Comparison of ENCODE assay signal across 25 mouse cellular contexts in the genomic region with DNA sequence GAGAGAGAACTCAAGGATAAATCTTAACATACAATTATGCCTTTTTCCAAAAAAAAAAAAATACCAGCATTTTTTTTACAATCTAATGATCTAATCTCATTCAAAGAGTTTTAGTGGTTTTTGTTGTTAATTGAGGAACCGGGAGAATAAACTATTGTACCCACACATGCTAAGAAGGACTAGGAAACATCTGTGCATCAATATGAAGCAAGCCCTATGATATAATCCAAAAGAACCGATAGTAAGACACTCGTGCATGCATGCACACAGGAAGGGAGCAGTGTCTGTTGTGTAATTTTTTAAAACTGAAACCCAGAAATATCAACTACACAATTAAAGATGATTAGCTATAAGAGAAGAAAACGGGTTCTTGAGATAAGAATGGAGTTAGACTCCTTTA. TPM values are rescaled to one million over a fixed set of nuclear protein-coding genes. Genes with fewer than 3 reads are reported as not detected.
DNase-seq lines count a peak whose midpoint lies in the region; ATAC-seq and TF ChIP-seq lines count a peak whose summit lies in the region.
"Had no signal": no experiment of that assay in that cellular context is flagged by ENCODE, and none has a peak within 500 bp of the region (broad histone marks: within the 10 kb centered on the region; RNA-seq: fewer than 3 reads in every experiment).

No protein-coding gene starts in this region.

- no peak overlapping the region for H3K27ac ChIP-seq in intestine, embryonic 14.5 days (ENCODE audit: low read depth)
- H3K27ac ChIP-seq in intestine, embryonic 16.5 days (ENCODE audit: low read length) = no peak overlapping the region
- H3K27ac ChIP-seq: embryonic facial prominence, embryonic 12.5 days; embryonic facial prominence, embryonic 15.5 days; gastrocnemius, adult 2 months; heart, adult 2 months; hindbrain, embryonic 14.5 days; intestine, embryonic 15.5 days had no signal

- no peak for TF ChIP-seq CTCF in G1E (IDR thresholded peaks at IDR 0.05; ENCODE audit: low read depth, low read length)

- peaks cover 52% of the 10 kb centered on the region for H3K4me1 ChIP-seq in intestine, embryonic 14.5 days (replicated peaks; ENCODE audit: control insufficient read depth, insufficient read depth, low read length)
- peaks cover 42% of the 10 kb centered on the region for H3K4me1 ChIP-seq in intestine, embryonic 16.5 days (ENCODE audit: control insufficient read depth, insufficient read depth, low read length)
- peaks cover 50% of the 10 kb centered on the region for H3K4me1 ChIP-seq in G1E (ENCODE audit: insufficient read depth, low read depth, low read length)

- H3K9ac ChIP-seq in intestine, embryonic 14.5 days (ENCODE audit: low read length) = no peak overlapping the region
- no peak overlapping the region for H3K9ac ChIP-seq in intestine, embryonic 16.5 days (ENCODE audit: low read depth, low read length)
- H3K9ac ChIP-seq: embryonic facial prominence, embryonic 12.5 days; embryonic facial prominence, embryonic 15.5 days; forebrain, postnatal 0 days; hindbrain, embryonic 14.5 days; intestine, embryonic 15.5 days had no signal

- no peaks in the 10 kb centered on the region for H3K9me3 ChIP-seq in intestine, embryonic 14.5 days (ENCODE audit: control insufficient read depth, low read length)
- no peaks in the 10 kb centered on the region for H3K9me3 ChIP-seq in intestine, embryonic 16.5 days (ENCODE audit: control insufficient read depth, low read length)
- no peaks in the 10 kb centered on the region for H3K9me3 ChIP-seq in G1E (replicated peaks)
- H3K9me3 ChIP-seq: embryonic facial prominence, embryonic 12.5 days; embryonic facial prominence, embryonic 15.5 days; heart, embryonic 10.5 days; intestine, embryonic 15.5 days had no signal

- no peak for ATAC-seq in intestine, embryonic 14.5 days (replicated peaks; ENCODE audit: low FRiP score, low TSS enrichment, low read depth)
- ATAC-seq in intestine, embryonic 16.5 days = no peak
- peak; percentile 25 for ATAC-seq in G1E (ENCODE audit: extremely low read depth, insufficient number of reproducible peaks, low FRiP score, poor library complexity, severe bottlenecking)
- peak; percentile 56 for ATAC-seq in megakaryocyte progenitor cell, adult 5-6 weeks (replicated peaks; ENCODE audit: poor library complexity)
- ATAC-seq: forebrain, embryonic 14.5 days; forebrain, postnatal 0 days had no signal

- H3K36me3 ChIP-seq in intestine, embryonic 14.5 days (ENCODE audit: control insufficient read depth, insufficient read depth, low read length) = no peaks in the 10 kb centered on the region
- no peaks in the 10 kb centered on the region for H3K36me3 ChIP-seq in intestine, embryonic 16.5 days (ENCODE audit: control insufficient read depth, insufficient read depth, low read length)
- no peaks in the 10 kb centered on the region for H3K36me3 ChIP-seq in G1E (replicated peaks)
- H3K36me3 ChIP-seq: embryonic facial prominence, embryonic 12.5 days; embryonic facial prominence, embryonic 15.5 days; heart, embryonic 10.5 days; intestine, embryonic 15.5 days had no signal

- H3K27me3 ChIP-seq in intestine, embryonic 14.5 days (replicated peaks; ENCODE audit: control insufficient read depth, insufficient read depth, low read length) = no peaks in the 10 kb centered on the region
- no peaks in the 10 kb centered on the region for H3K27me3 ChIP-seq in intestine, embryonic 16.5 days (replicated peaks; ENCODE audit: control insufficient read depth, insufficient read depth, low read length)
- H3K27me3 ChIP-seq in G1E (ENCODE audit: insufficient read depth, low read length) = no peaks in the 10 kb centered on the region
- H3K27me3 ChIP-seq: embryonic facial prominence, embryonic 12.5 days; embryonic facial prominence, embryonic 15.5 days; intestine, embryonic 15.5 days had no signal

- H3K4me2 ChIP-seq in intestine, embryonic 14.5 days (ENCODE audit: low read length) = no peak overlapping the region
- H3K4me2 ChIP-seq in intestine, embryonic 16.5 days (ENCODE audit: low read depth, low read length) = no peak overlapping the region
- H3K4me2 ChIP-seq: embryonic facial prominence, embryonic 12.5 days; embryonic facial prominence, embryonic 15.5 days; hindbrain, embryonic 14.5 days; intestine, embryonic 15.5 days had no signal

- WGBS in intestine, embryonic 14.5 days = 74% methylated on average over 4 of the region's 4 CpGs
- WGBS in intestine, embryonic 16.5 days = 69% methylated on average over 4 of the region's 4 CpGs

- H3K4me3 ChIP-seq in intestine, embryonic 14.5 days (ENCODE audit: low read depth, low read length) = no peak overlapping the region
- no peak overlapping the region for H3K4me3 ChIP-seq in intestine, embryonic 16.5 days (ENCODE audit: low read length)
- H3K4me3 ChIP-seq in G1E (ENCODE audit: low read depth, low read length) = no peak overlapping the region
- H3K4me3 ChIP-seq: embryonic facial prominence, embryonic 12.5 days; embryonic facial prominence, embryonic 15.5 days; gastrocnemius, adult 2 months; heart, adult 2 months; heart, embryonic 10.5 days; intestine, embryonic 15.5 days had no signal

- peak; percentile 33 for DNase-seq in intestine, embryonic 14.5 days (ENCODE audit: low spot score)
- DNase-seq in G1E (ENCODE audit: low spot score) = no peak
- DNase-seq in MEL-GATA-1-ER (ENCODE audit: extremely low read depth, low read depth) = peak; percentile 24
- no peak for DNase-seq in testis, postnatal 10 days (ENCODE audit: low spot score)
- DNase-seq in cerebellum, postnatal 10 days = no peak
- DNase-seq: adrenal gland, adult 8-10 months; adrenal gland, postnatal 25 days; cerebellum, adult 11-12 months; cerebellum, adult 8-10 months; cerebellum, postnatal 14 days; forebrain, postnatal 0 days; gastrocnemius, adult 2 months; gastrocnemius, postnatal 14 days; heart, adult 2 months; heart, postnatal 14 days; heart, postnatal 4 days; kidney, adult 18-20 months had no signal

RNA-seq across cellular contexts. Expression of a gene that starts 52.4 kb away (rescaled TPM):
- polyA plus RNA-seq in intestine, embryonic 14.5 days (2014; fragmentation: Nextera tagmentation; extraction: Ambion mirVana) = 49.8 and 59.8 TPM in 2 replicates
- 26.4 and 30.1 TPM in 2 replicates for polyA plus RNA-seq in intestine, embryonic 16.5 days (2015; fragmentation: Nextera tagmentation; extraction: Ambion mirVana)
- total RNA-seq in G1E (2014; fragmentation: Nextera tagmentation) = 33.5 and 37.7 TPM in 2 replicates
- total RNA-seq in G1E (2017) = 43.7 and 43.8 TPM in 2 replicates
- 6.7 and 8.7 TPM in 2 replicates for polyA plus RNA-seq in G1E (2012)
- 31.6 and 38.2 TPM in 2 replicates for total RNA-seq in megakaryocyte progenitor cell, adult 5-6 weeks (2015)
- 30.9 and 42.9 TPM in 2 replicates for total RNA-seq in megakaryocyte progenitor cell, adult 5-6 weeks (2017)

Comparison
In these comparisons a context has a peak if more than half of its experiments do, and no peak if none do; other contexts are left out.
1. ATAC-seq: peak in G1E (single experiment) and megakaryocyte progenitor cell, adult 5-6 weeks (single experiment); none in intestine, embryonic 14.5 days (single experiment) and intestine, embryonic 16.5 days (single experiment).
2. DNase-seq: peak in intestine, embryonic 14.5 days (single experiment) and MEL-GATA-1-ER (single experiment); none in G1E (single experiment), testis, postnatal 10 days (single experiment) and cerebellum, postnatal 10 days (0 of 2).